9 mouse cellular contexts compared by ENCODE assay signal in the genomic region with DNA sequence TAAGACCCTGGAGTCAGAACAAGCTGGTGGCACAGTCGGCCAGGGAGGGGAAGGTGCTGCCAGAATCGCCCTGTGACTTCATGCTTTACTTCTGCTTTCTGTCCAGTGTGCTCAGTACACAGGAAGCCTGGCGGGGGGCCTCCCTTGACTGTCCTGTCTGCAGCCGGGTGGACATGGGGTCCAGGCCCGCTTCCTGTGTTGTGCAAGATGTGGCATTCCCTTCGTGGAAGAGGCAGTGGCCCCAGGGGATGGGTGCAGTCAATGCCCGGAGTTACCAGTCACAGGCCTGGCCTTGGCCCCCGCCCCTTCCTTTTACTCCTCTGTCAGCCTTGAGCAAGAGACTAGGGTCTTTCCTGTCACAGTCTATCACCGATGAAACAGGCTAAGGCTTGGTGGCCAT.
DNase-seq lines count a peak whose midpoint lies in the region; ATAC-seq and TF ChIP-seq lines count a peak whose summit lies in the region.
"Had no signal": no experiment of that assay in that cellular context is flagged by ENCODE, and none has a peak within 500 bp of the region (broad histone marks: within the 10 kb centered on the region; RNA-seq: fewer than 3 reads in every experiment).

No protein-coding gene starts in this region.

- no peak for TF ChIP-seq POLR2A in spleen, adult 2 months (IDR thresholded peaks at IDR 0.05; ENCODE audit: low read depth, low read length)

- no peak for TF ChIP-seq CTCF in spleen, adult 2 months (IDR thresholded peaks at IDR 0.05; ENCODE audit: extremely low read depth, insufficient read depth, insufficient read length, insufficient replicate concordance)

- 68% methylated on average over 9 of the region's 9 CpGs for WGBS in kidney, embryonic 16.5 days
- 7% methylated on average over 9 of the region's 9 CpGs for WGBS in liver, embryonic 15.5 days (ENCODE audit: insufficient replicate concordance)
- WGBS in spleen, adult 2 months = 15% methylated on average over 9 of the region's 9 CpGs
- WGBS in midbrain, embryonic 16.5 days = 79% methylated on average over 9 of the region's 9 CpGs

- no peak overlapping the region for H3K4me3 ChIP-seq in kidney, embryonic 16.5 days (ENCODE audit: low read length)
- no peak overlapping the region for H3K4me3 ChIP-seq in liver, embryonic 15.5 days (replicated peaks)
- H3K4me3 ChIP-seq in spleen, adult 2 months (ENCODE audit: extremely low read depth, insufficient read depth, insufficient read length) = no peak overlapping the region
- no peak overlapping the region for H3K4me3 ChIP-seq in midbrain, embryonic 16.5 days (ENCODE audit: low read depth, low read length)
- H3K4me3 ChIP-seq: heart, embryonic 13.5 days had no signal

- no peak for ATAC-seq in kidney, embryonic 16.5 days (ENCODE audit: low FRiP score, low TSS enrichment)
- peak; percentile 90 for ATAC-seq in granulocyte monocyte progenitor cell, adult 5-6 weeks (replicated peaks; ENCODE audit: poor library complexity, severe bottlenecking)
- ATAC-seq in liver, embryonic 15.5 days (ENCODE audit: insufficient read depth) = peak; percentile 62
- ATAC-seq in midbrain, embryonic 16.5 days = no peak

- no peaks in the 10 kb centered on the region for H3K36me3 ChIP-seq in kidney, embryonic 16.5 days (ENCODE audit: insufficient read depth, low read length)
- no peaks in the 10 kb centered on the region for H3K36me3 ChIP-seq in liver, embryonic 15.5 days (replicated peaks)
- no peaks in the 10 kb centered on the region for H3K36me3 ChIP-seq in spleen, adult 2 months (ENCODE audit: control insufficient read depth, insufficient read depth, low read length)
- H3K36me3 ChIP-seq in midbrain, embryonic 16.5 days (ENCODE audit: control insufficient read depth, insufficient read depth, low read length) = no peaks in the 10 kb centered on the region
- H3K36me3 ChIP-seq: heart, embryonic 13.5 days had no signal

- no peak overlapping the region for H3K27ac ChIP-seq in kidney, embryonic 16.5 days (ENCODE audit: low read length)
- peak overlapping the region; percentile 31 for H3K27ac ChIP-seq in liver, embryonic 15.5 days (replicated peaks)
- H3K27ac ChIP-seq in spleen, adult 2 months (ENCODE audit: insufficient read depth, low read length) = peak overlapping the region; percentile 73
- H3K27ac ChIP-seq in midbrain, embryonic 16.5 days (ENCODE audit: low read length) = no peak overlapping the region
- H3K27ac ChIP-seq: heart, embryonic 13.5 days had no signal

- no peak overlapping the region for H3K4me2 ChIP-seq in kidney, embryonic 16.5 days (replicated peaks; ENCODE audit: low read depth, low read length)
- no peak overlapping the region for H3K4me2 ChIP-seq in liver, embryonic 15.5 days
- H3K4me2 ChIP-seq in midbrain, embryonic 16.5 days (ENCODE audit: low read length) = no peak overlapping the region
- H3K4me2 ChIP-seq: heart, embryonic 13.5 days had no signal

- H3K9ac ChIP-seq in kidney, embryonic 16.5 days (replicated peaks; ENCODE audit: low read length) = no peak overlapping the region
- H3K9ac ChIP-seq in liver, embryonic 15.5 days = no peak overlapping the region
- no peak overlapping the region for H3K9ac ChIP-seq in midbrain, embryonic 16.5 days (ENCODE audit: low read depth, low read length)
- H3K9ac ChIP-seq: heart, embryonic 13.5 days had no signal

- no peaks in the 10 kb centered on the region for H3K9me3 ChIP-seq in kidney, embryonic 16.5 days (ENCODE audit: low read length)
- H3K9me3 ChIP-seq in liver, embryonic 15.5 days (replicated peaks) = no peaks in the 10 kb centered on the region
- no peaks in the 10 kb centered on the region for H3K9me3 ChIP-seq in midbrain, embryonic 16.5 days (replicated peaks; ENCODE audit: control insufficient read depth, low read length, poor library complexity, severe bottlenecking)
- H3K9me3 ChIP-seq: heart, embryonic 13.5 days had no signal

- H3K4me1 ChIP-seq in kidney, embryonic 16.5 days (ENCODE audit: insufficient read depth, low read length) = peaks cover 9% of the 10 kb centered on the region
- H3K4me1 ChIP-seq in liver, embryonic 15.5 days (replicated peaks) = peaks cover 47% of the 10 kb centered on the region
- H3K4me1 ChIP-seq in spleen, adult 2 months (ENCODE audit: control insufficient read depth, insufficient read depth, insufficient read length) = peaks cover 31% of the 10 kb centered on the region; the same call in 1 of the 2 replicates
- peaks cover 3% of the 10 kb centered on the region; the same call in 1 of the 2 replicates for H3K4me1 ChIP-seq in midbrain, embryonic 16.5 days (ENCODE audit: control insufficient read depth, insufficient read depth, low read length)

- peak; percentile 34 for DNase-seq in kidney, postnatal 14 days
- peak; percentile 57 to 77 for DNase-seq in spleen, adult 2 months (ENCODE audit: low read depth in 1 of 2, low spot score in 2 of 2)
- DNase-seq in urinary bladder, postnatal 10 days (ENCODE audit: low spot score) = no peak
- no peak for DNase-seq in testis, postnatal 14 days (ENCODE audit: low spot score)

- no peaks in the 10 kb centered on the region for H3K27me3 ChIP-seq in kidney, embryonic 16.5 days (ENCODE audit: insufficient read depth, low read length)
- H3K27me3 ChIP-seq in liver, embryonic 15.5 days = no peaks in the 10 kb centered on the region; the same call in 1 of the 2 replicates
- no peaks in the 10 kb centered on the region for H3K27me3 ChIP-seq in spleen, adult 2 months (ENCODE audit: control insufficient read depth, insufficient read depth, low read length)
- no peaks in the 10 kb centered on the region for H3K27me3 ChIP-seq in midbrain, embryonic 16.5 days (ENCODE audit: control insufficient read depth, insufficient read depth, low read depth, low read length)
- H3K27me3 ChIP-seq: heart, embryonic 13.5 days had no signal

Comparison
In these comparisons a context has a peak if more than half of its experiments do, and no peak if none do; other contexts are left out.
1. DNase-seq: peak in kidney, postnatal 14 days (single experiment) and spleen, adult 2 months (2 of 2); none in urinary bladder, postnatal 10 days (single experiment) and testis, postnatal 14 days (single experiment).
2. ATAC-seq: peak in granulocyte monocyte progenitor cell, adult 5-6 weeks (single experiment) and liver, embryonic 15.5 days (single experiment); none in kidney, embryonic 16.5 days (single experiment) and midbrain, embryonic 16.5 days (single experiment).
3. H3K27ac ChIP-seq: peak in liver, embryonic 15.5 days (single experiment) and spleen, adult 2 months (single experiment); none in kidney, embryonic 16.5 days (single experiment) and midbrain, embryonic 16.5 days (single experiment).